Mouse (Mus musculus) megakaryocyte, embryonic 14.5 days (primary cell): ENCODE data around the gene Dock9.

ENCODE experiments used
- FLI1 ChIP-seq: IDR thresholded peaks from 2 replicates; pipeline ENCODE4 v1.6.1; 2012; ENCODE audit warnings: low read length, inconsistent platforms, mixed read lengths
- GATA1 ChIP-seq: IDR thresholded peaks from 3 replicates; pipeline ENCODE4 v1.6.1; 2012; ENCODE audit warnings: mixed read lengths, low read length, inconsistent platforms, borderline replicate concordance

- TF ChIP-seq GATA1, result no peak
- TF ChIP-seq FLI1, result no peak
Observed at GRCm38 (mm10) chr14:121711089-121711826, 86.4 kb downstream of the Dock9 start.
